Comparison of ENCODE assay signal across 9 mouse cellular contexts in genomic region chr9:107904726-107905125, GRCm38 (mm10). TPM values are rescaled to one million over a fixed set of nuclear protein-coding genes. Genes with fewer than 3 reads are reported as not detected.
DNase-seq lines count a peak whose midpoint lies in the region; ATAC-seq and TF ChIP-seq lines count a peak whose summit lies in the region.
"Had no signal": no experiment of that assay in that cellular context is flagged by ENCODE, and none has a peak within 500 bp of the region (broad histone marks: within the 10 kb centered on the region; RNA-seq: fewer than 3 reads in every experiment).

No protein-coding gene starts in this region.

- DNase-seq in brain, embryonic 14.5 days (ENCODE audit: low read depth): peak; percentile 89
- peak; percentile 86 for DNase-seq in forebrain, embryonic 10.5 days (ENCODE audit: extremely low spot score, low spot score)
- DNase-seq in layer of hippocampus, adult 11-12 months (ENCODE audit: low spot score): peak; percentile 90
- DNase-seq in lung, adult 18-20 months: peak; percentile 81 to 84
- DNase-seq in testis, postnatal 10 days (ENCODE audit: low spot score): peak; percentile 93

- no peak overlapping the region; the same call in 1 of the 2 replicates for H3K9ac ChIP-seq in heart, embryonic 14.5 days (ENCODE audit: low read length)
- no peak overlapping the region for H3K9ac ChIP-seq in neural tube, embryonic 15.5 days (replicated peaks)

- H3K4me3 ChIP-seq in E14TG2a.4 (replicated peaks; ENCODE audit: low read length): no peak overlapping the region
- H3K4me3 ChIP-seq in forebrain, embryonic 10.5 days: no peak overlapping the region
- H3K4me3 ChIP-seq in heart, embryonic 14.5 days (ENCODE audit: control insufficient read depth in 1 of 2, insufficient read depth in 1 of 2, low read depth in 1 of 2, low read length in 2 of 2): no peak overlapping the region
- no peak overlapping the region for H3K4me3 ChIP-seq in neural tube, embryonic 15.5 days (replicated peaks)

- H3K4me2 ChIP-seq in heart, embryonic 14.5 days (ENCODE audit: low read length): no peak overlapping the region
- H3K4me2 ChIP-seq in neural tube, embryonic 15.5 days: no peak overlapping the region

- peaks cover 55% of the 10 kb centered on the region for H3K4me1 ChIP-seq in E14TG2a.4 (replicated peaks; ENCODE audit: low read depth, low read length)
- peaks cover 63% of the 10 kb centered on the region for H3K4me1 ChIP-seq in forebrain, embryonic 10.5 days
- H3K4me1 ChIP-seq in heart, embryonic 14.5 days (ENCODE audit: control insufficient read depth in 2 of 2, insufficient read depth in 2 of 2, low read length in 2 of 2): peaks cover 34 to 39% of the 10 kb centered on the region in 2 experiments
- H3K4me1 ChIP-seq in neural tube, embryonic 15.5 days: peaks cover 40% of the 10 kb centered on the region

- no peaks in the 10 kb centered on the region for H3K9me3 ChIP-seq in E14TG2a.4 (ENCODE audit: low read length)
- H3K9me3 ChIP-seq in forebrain, embryonic 10.5 days: no peaks in the 10 kb centered on the region
- H3K9me3 ChIP-seq in heart, embryonic 14.5 days (ENCODE audit: control insufficient read depth, low read length): no peaks in the 10 kb centered on the region
- no peaks in the 10 kb centered on the region for H3K9me3 ChIP-seq in neural tube, embryonic 15.5 days (replicated peaks)

- no peaks in the 10 kb centered on the region for H3K36me3 ChIP-seq in E14TG2a.4 (ENCODE audit: insufficient read depth, low read length)
- H3K36me3 ChIP-seq in forebrain, embryonic 10.5 days (replicated peaks): peaks cover 12% of the 10 kb centered on the region; the same call in 1 of the 2 replicates
- H3K36me3 ChIP-seq in heart, embryonic 14.5 days (ENCODE audit: control insufficient read depth, insufficient read depth, low read length): peaks cover 14% of the 10 kb centered on the region
- peaks cover 18% of the 10 kb centered on the region for H3K36me3 ChIP-seq in neural tube, embryonic 15.5 days

- peaks cover 68% of the 10 kb centered on the region for H3K27me3 ChIP-seq in E14TG2a.4 (ENCODE audit: insufficient read depth, low read length)
- peaks cover 73% of the 10 kb centered on the region for H3K27me3 ChIP-seq in forebrain, embryonic 10.5 days (ENCODE audit: poor library complexity, severe bottlenecking)
- peaks cover 9% of the 10 kb centered on the region for H3K27me3 ChIP-seq in heart, embryonic 14.5 days (ENCODE audit: control insufficient read depth, insufficient read depth, low read length)
- H3K27me3 ChIP-seq in neural tube, embryonic 15.5 days (replicated peaks): peaks cover 8% of the 10 kb centered on the region

- WGBS in forebrain, embryonic 10.5 days: 7% methylated on average over 4 of the region's 4 CpGs
- WGBS in heart, embryonic 14.5 days: 2% methylated on average over 4 of the region's 4 CpGs
- WGBS in neural tube, embryonic 15.5 days: 5% methylated on average over 4 of the region's 4 CpGs

- no peak overlapping the region for H3K27ac ChIP-seq in forebrain, embryonic 10.5 days
- 0 out of 4 replicates have a peak overlapping the region, but pooled peaks of 1 of the 2 experiments have one; percentile 4 for H3K27ac ChIP-seq in heart, embryonic 14.5 days (replicated peaks in 1 of 2; ENCODE audit: control insufficient read depth in 1 of 2, insufficient read depth in 1 of 2, low read depth in 2 of 2, low read length in 2 of 2)
- 0 out of 2 replicates have a peak overlapping the region, but pooled peaks have one; percentile 13 for H3K27ac ChIP-seq in neural tube, embryonic 15.5 days (replicated peaks)

- peak; percentile 6; the same call in 1 of the 2 replicates for ATAC-seq in heart, embryonic 14.5 days (ENCODE audit: insufficient number of reproducible peaks, insufficient read depth, low FRiP score, low read depth)
- ATAC-seq in neural tube, embryonic 15.5 days (ENCODE audit: low FRiP score): peak; percentile 54; the same call in 1 of the 2 replicates

- TF ChIP-seq POLR2A in brain, embryonic 14.5 days (IDR thresholded peaks at IDR 0.05; ENCODE audit: borderline replicate concordance, extremely low read depth, insufficient read depth, insufficient read length, poor library complexity, severe bottlenecking): no peak

- peak; percentile 89 for TF ChIP-seq CTCF in E14TG2a.4 (conservative IDR thresholded peaks at IDR 0.05; ENCODE audit: low read length)
- TF ChIP-seq CTCF in brain, embryonic 14.5 days (IDR thresholded peaks at IDR 0.05; ENCODE audit: borderline replicate concordance, extremely low read depth, insufficient read depth, insufficient read length): peak; percentile 94

RNA-seq across cellular contexts. Expression of gene Mst1r, which starts 1.9 kb away (rescaled TPM):
- 4.2 and 6.5 TPM in 2 replicates for polyA plus RNA-seq in brain, embryonic 14.5 days (2012; rRNA removed)
- 0.49 and 0.60 TPM in 2 replicates for polyA plus RNA-seq in forebrain, embryonic 10.5 days (2016; fragmentation: Nextera tagmentation; extraction: Ambion mirVana)
- 1.00 and 1.5 TPM in 2 replicates for polyA plus RNA-seq in heart, embryonic 14.5 days (2014; fragmentation: Nextera tagmentation; extraction: Ambion mirVana)
- 3.4 and 4.3 TPM in 2 replicates for polyA plus RNA-seq in neural tube, embryonic 15.5 days (2015; fragmentation: Nextera tagmentation; extraction: Ambion mirVana)

RNA-seq across cellular contexts. Expression of gene Mon1a, which starts 16.8 kb away (rescaled TPM):
- polyA plus RNA-seq in brain, embryonic 14.5 days (2012; rRNA removed): 31.5 and 37.2 TPM in 2 replicates
- polyA plus RNA-seq in forebrain, embryonic 10.5 days (2016; fragmentation: Nextera tagmentation; extraction: Ambion mirVana): 12.2 and 12.5 TPM in 2 replicates
- 8.2 and 9.4 TPM in 2 replicates for polyA plus RNA-seq in heart, embryonic 14.5 days (2014; fragmentation: Nextera tagmentation; extraction: Ambion mirVana)
- polyA plus RNA-seq in neural tube, embryonic 15.5 days (2015; fragmentation: Nextera tagmentation; extraction: Ambion mirVana): 23.0 and 23.3 TPM in 2 replicates

RNA-seq across cellular contexts. Expression of gene Actl11, which starts 23.5 kb away (rescaled TPM):
- polyA plus RNA-seq in brain, embryonic 14.5 days (2012; rRNA removed): not detected in 2 replicates
- not detected in 2 replicates for polyA plus RNA-seq in forebrain, embryonic 10.5 days (2016; fragmentation: Nextera tagmentation; extraction: Ambion mirVana)
- not detected in 2 replicates for polyA plus RNA-seq in heart, embryonic 14.5 days (2014; fragmentation: Nextera tagmentation; extraction: Ambion mirVana)
- polyA plus RNA-seq in neural tube, embryonic 15.5 days (2015; fragmentation: Nextera tagmentation; extraction: Ambion mirVana): not detected in 2 replicates
- polyA plus RNA-seq: liver, embryonic 16.5 days had no signal

RNA-seq across cellular contexts. Expression of gene Camkv, which starts 30.7 kb away (rescaled TPM):
- polyA plus RNA-seq in brain, embryonic 14.5 days (2012; rRNA removed): 40.3 and 70.1 TPM in 2 replicates
- polyA plus RNA-seq in forebrain, embryonic 10.5 days (2016; fragmentation: Nextera tagmentation; extraction: Ambion mirVana): 17.5 and 18.6 TPM in 2 replicates
- 0.07 and 0.13 TPM in 2 replicates for polyA plus RNA-seq in heart, embryonic 14.5 days (2014; fragmentation: Nextera tagmentation; extraction: Ambion mirVana)
- polyA plus RNA-seq in neural tube, embryonic 15.5 days (2015; fragmentation: Nextera tagmentation; extraction: Ambion mirVana): 43.3 and 49.1 TPM in 2 replicates

RNA-seq across cellular contexts. Expression of gene Rbm6, which starts 31.7 kb away (rescaled TPM):
- polyA plus RNA-seq in brain, embryonic 14.5 days (2012; rRNA removed): 82.3 and 90.4 TPM in 2 replicates
- 112 and 114 TPM in 2 replicates for polyA plus RNA-seq in forebrain, embryonic 10.5 days (2016; fragmentation: Nextera tagmentation; extraction: Ambion mirVana)
- polyA plus RNA-seq in heart, embryonic 14.5 days (2014; fragmentation: Nextera tagmentation; extraction: Ambion mirVana): 41.5 and 42.8 TPM in 2 replicates
- 85.4 and 86.3 TPM in 2 replicates for polyA plus RNA-seq in neural tube, embryonic 15.5 days (2015; fragmentation: Nextera tagmentation; extraction: Ambion mirVana)
